Mouse (Mus musculus) CH12.LX (cell line): ENCODE data around the gene Spop. TPM values are rescaled to one million over a fixed set of nuclear protein-coding genes. Genes with fewer than 3 reads are reported as not detected.

Experiments
- DNase-seq: peaks from one replicate; pipeline ENCODE4 v3.0.0-alpha.2; 2013; ENCODE audit errors: extremely low read depth
- H3K27ac ChIP-seq: 2 replicates; pipeline ENCODE4 v1.5.1; 2012; ENCODE audit warnings: low read depth, mild to moderate bottlenecking, control low read depth, moderate library complexity; ENCODE audit not compliant: insufficient read depth
- H3K27me3 ChIP-seq: replicated peaks from 2 replicates; pipeline ENCODE3; 2012; ENCODE audit warnings: inconsistent platforms
- H3K36me3 ChIP-seq, 2 experiments: replicated peaks in 1 of 2; 2 replicates each; pipeline versions ENCODE3 to v1.6.1; 2012; ENCODE audit warnings: inconsistent platforms in 1 of 2, low read length in 1 of 2, mild to moderate bottlenecking in 1 of 2, mixed read lengths in 1 of 2, moderate library complexity in 1 of 2; ENCODE audit not compliant: control insufficient read depth in 1 of 2, insufficient read depth in 1 of 2
- H3K4me1 ChIP-seq, 2 experiments: 2 replicates each; pipeline ENCODE4 v1.6.1; 2012; ENCODE audit warnings: inconsistent platforms in 1 of 2, moderate library complexity in 1 of 2; ENCODE audit not compliant: insufficient read depth in 2 of 2, control insufficient read depth in 1 of 2
- H3K4me2 ChIP-seq: 2 replicates; pipeline ENCODE4 v1.6.1; 2012; ENCODE audit warnings: low read depth, mild to moderate bottlenecking, control low read depth; ENCODE audit not compliant: poor library complexity, insufficient read depth, severe bottlenecking
- H3K4me3 ChIP-seq, 3 experiments: fragments of 150-350 bp in 1 of 3; sonication (generic) in 1 of 3; replicated peaks in 1 of 3; 2 replicates each; pipeline versions ENCODE3 to v1.5.1; 2011 to 2012; ENCODE audit warnings: low read depth in 2 of 3, low read length in 2 of 3, mild to moderate bottlenecking in 2 of 3, moderate library complexity in 2 of 3, control low read depth in 1 of 3, improper control_type of control experiment in 1 of 3, inconsistent platforms in 1 of 3, mixed read lengths in 1 of 3; ENCODE audit not compliant: poor library complexity in 1 of 3
- H3K79me2 ChIP-seq: replicated peaks from 2 replicates; pipeline ENCODE4 v1.6.1; 2012; ENCODE audit warnings: mild to moderate bottlenecking, moderate library complexity; ENCODE audit not compliant: control insufficient read depth, poor library complexity, insufficient read depth, severe bottlenecking; ENCODE audit errors: extremely low read depth
- H3K9ac ChIP-seq: 2 replicates; pipeline ENCODE4 v1.6.1; 2012; ENCODE audit warnings: low read depth, mild to moderate bottlenecking, control low read depth, moderate library complexity; ENCODE audit not compliant: insufficient read depth
- H3K9me3 ChIP-seq: replicated peaks from 2 replicates; pipeline ENCODE3; 2012; ENCODE audit warnings: low read length, inconsistent platforms, mixed read lengths
- BHLHE40 ChIP-seq: IDR thresholded peaks from 2 replicates; pipeline ENCODE4 v1.6.1; 2011; ENCODE audit warnings: mild to moderate bottlenecking, low read depth, low read length, improper control_type of control experiment
- CHD1 ChIP-seq: IDR thresholded peaks from 2 replicates; pipeline ENCODE4 v1.6.1; 2012; ENCODE audit warnings: low read depth, low read length, improper control_type of control experiment, inconsistent platforms
- CTCF ChIP-seq, 2 experiments: IDR thresholded peaks in 1 of 2; conservative IDR thresholded peaks in 1 of 2; 2 replicates each; pipeline ENCODE4 v1.5.1; 2011 to 2012; ENCODE audit warnings: low read depth in 2 of 2, low read length in 2 of 2, improper control_type of control experiment in 1 of 2, inconsistent platforms in 1 of 2, mild to moderate bottlenecking in 1 of 2, moderate library complexity in 1 of 2
- E2F4 ChIP-seq: IDR thresholded peaks from 2 replicates; pipeline ENCODE4 v1.6.1; 2011; ENCODE audit warnings: low read depth, low read length, improper control_type of control experiment; ENCODE audit not compliant: insufficient replicate concordance
- EP300 ChIP-seq: IDR thresholded peaks from 2 replicates; pipeline ENCODE4 v1.6.1; 2011; ENCODE audit warnings: low read length, improper control_type of control experiment
- ETS1 ChIP-seq: conservative IDR thresholded peaks from 2 replicates; pipeline ENCODE4 v1.6.1; 2012; ENCODE audit warnings: low read depth, mild to moderate bottlenecking, inconsistent platforms, low read length, improper control_type of control experiment, moderate library complexity
- IRF4 ChIP-seq: IDR thresholded peaks from 2 replicates; pipeline ENCODE4 v1.6.1; 2014; ENCODE audit warnings: low read depth, mild to moderate bottlenecking, inconsistent platforms, low read length, improper control_type of control experiment
- MAFK ChIP-seq: IDR thresholded peaks from 2 replicates; pipeline ENCODE4 v1.6.1; 2011; ENCODE audit warnings: low read length, improper control_type of control experiment; ENCODE audit not compliant: insufficient replicate concordance
- MAX ChIP-seq: IDR thresholded peaks from 2 replicates; pipeline ENCODE4 v1.6.1; 2011; ENCODE audit warnings: low read length, improper control_type of control experiment
- MAZ ChIP-seq: IDR thresholded peaks from 2 replicates; pipeline ENCODE4 v1.6.1; 2012; ENCODE audit warnings: low read depth, mild to moderate bottlenecking, inconsistent platforms, low read length, improper control_type of control experiment, moderate library complexity
- MXI1 ChIP-seq: IDR thresholded peaks from 2 replicates; pipeline ENCODE4 v1.6.1; 2011; ENCODE audit warnings: mild to moderate bottlenecking, low read depth, low read length, improper control_type of control experiment
- NELFE ChIP-seq: IDR thresholded peaks from 2 replicates; pipeline ENCODE4 v1.6.1; 2011; ENCODE audit warnings: low read depth, low read length, improper control_type of control experiment
- NRF1 ChIP-seq: IDR thresholded peaks from 2 replicates; pipeline ENCODE4 v1.6.1; 2014; ENCODE audit warnings: low read depth, mild to moderate bottlenecking, inconsistent platforms, low read length, improper control_type of control experiment, moderate library complexity
- POLR2AphosphoS2 ChIP-seq: IDR thresholded peaks from 2 replicates; pipeline ENCODE4 v1.6.1; 2011; ENCODE audit warnings: low read depth, low read length, improper control_type of control experiment
- RCOR1 ChIP-seq: conservative IDR thresholded peaks from 2 replicates; pipeline ENCODE4 v1.6.1; 2012; ENCODE audit warnings: low read depth, mild to moderate bottlenecking, inconsistent platforms, low read length, improper control_type of control experiment
- SMC3 ChIP-seq: IDR thresholded peaks from 2 replicates; pipeline ENCODE4 v1.6.1; 2011; ENCODE audit warnings: low read depth, low read length, improper control_type of control experiment
- TCF12 ChIP-seq: IDR thresholded peaks from 2 replicates; pipeline ENCODE4 v1.6.1; 2014; ENCODE audit warnings: low read depth, mild to moderate bottlenecking, inconsistent platforms, low read length, improper control_type of control experiment
- ZKSCAN1 ChIP-seq: IDR thresholded peaks from 2 replicates; pipeline ENCODE4 v1.6.1; 2012; ENCODE audit warnings: low read depth, inconsistent platforms, low read length, improper control_type of control experiment, borderline replicate concordance
- ZMIZ1 ChIP-seq: IDR thresholded peaks from 2 replicates; pipeline ENCODE4 v1.6.1; 2012; ENCODE audit warnings: low read depth, mild to moderate bottlenecking, inconsistent platforms, low read length, improper control_type of control experiment
- ZNF384 ChIP-seq: IDR thresholded peaks from 2 replicates; pipeline ENCODE4 v1.6.1; 2012; ENCODE audit warnings: low read depth, low read length, improper control_type of control experiment, inconsistent platforms
- dilution Hi-C: fragments of 300-500 bp; cut with MboI; formaldehyde crosslinking; loops from 2 replicates; pipeline ENCODE4 v1.14.3; 2020; ENCODE audit warnings: low sequenced_read_pairs; ENCODE audit not compliant: extremely low pct_unique_long_range_greater_than_20kb, extremely low pct_ligation_motif_present
- in situ Hi-C: fragments of 300-500 bp; cut with MboI; formaldehyde crosslinking; loops from 3 replicates; pipeline ENCODE4 v1.14.3; 2019; ENCODE audit warnings: low sequenced_read_pairs, low pct_ligation_motif_present, low pct_unique_long_range_greater_than_20kb, mixed read lengths
- polyA plus RNA-seq: library from polyadenylated mRNA; unstranded; fragments of >175 nt; gene quantifications from 2 replicates; pipeline ENCODE4 v1.2.1, GENCODE M21; 2012; ENCODE audit warnings: low read depth; ENCODE audit not compliant: insufficient read length
- total RNA-seq, 2 experiments: library from RNA; depleted of rRNA; stranded (reverse); fragments of 300-350 nt in 1 of 2; fragments of >200 nt in 1 of 2; gene quantifications; 2 replicates each; pipeline ENCODE4 v1.2.3; 2012 to 2014

Spop gene
- total and polyA plus RNA-seq, 3 experiments: 42.7 to 103 (median 51.9) TPM

DNA sequence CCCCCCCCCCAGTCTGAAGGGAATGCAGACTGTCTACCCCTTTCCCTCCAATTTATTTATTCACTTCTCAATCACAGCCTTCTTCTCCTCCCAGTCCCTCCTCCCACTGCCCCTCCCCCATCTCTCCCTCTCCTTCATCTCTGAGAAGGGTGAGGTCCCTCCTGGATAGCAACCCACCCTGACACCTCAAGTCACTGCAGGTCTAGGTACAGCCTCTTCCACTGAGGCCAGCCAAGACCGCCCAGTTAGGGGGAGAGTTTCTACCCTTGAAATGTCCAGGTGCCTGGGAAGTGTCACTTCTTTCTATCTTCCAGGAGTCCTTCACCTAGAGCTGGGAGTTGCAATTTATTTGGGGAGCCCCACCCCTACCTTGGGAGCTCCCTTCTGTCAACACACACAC, 98.0 kb downstream of the Spop start:
- no peak for DNase-seq
- H3K4me3 ChIP-seq: no peak overlapping the region
- no peaks in the 10 kb centered on the region for H3K9me3 ChIP-seq
- H3K9ac ChIP-seq: no peak overlapping the region
- in situ Hi-C loops: no loop called here
- no peak overlapping the region for H3K27ac ChIP-seq
- H3K79me2 ChIP-seq: no peaks in the 10 kb centered on the region
- dilution Hi-C loops: no loop called here
- no peaks in the 10 kb centered on the region for H3K36me3 ChIP-seq
- peaks cover 93% of the 10 kb centered on the region for H3K27me3 ChIP-seq
- no peak overlapping the region for H3K4me2 ChIP-seq
- H3K4me1 ChIP-seq: peaks cover 13 to 33% of the 10 kb centered on the region in 2 experiments
- no peak for TF ChIP-seq BHLHE40
- TF ChIP-seq POLR2AphosphoS2: no peak
- no peak for TF ChIP-seq MXI1
- TF ChIP-seq MAZ: no peak
- TF ChIP-seq TCF12: no peak
- TF ChIP-seq CTCF (conservative IDR thresholded peaks at IDR 0.05 in 1 of 2, IDR thresholded peaks at IDR 0.05 in 1 of 2; ENCODE audit: low read depth in 2 of 2, low read length in 2 of 2): no peak
- no peak for TF ChIP-seq E2F4
- TF ChIP-seq NRF1: no peak
- no peak for TF ChIP-seq EP300
- TF ChIP-seq ETS1: no peak
- no peak for TF ChIP-seq ZKSCAN1
- TF ChIP-seq NELFE: no peak
- TF ChIP-seq ZMIZ1: no peak
- TF ChIP-seq MAX: no peak
- no peak for TF ChIP-seq MAFK
- no peak for TF ChIP-seq RCOR1
- no peak for TF ChIP-seq IRF4

DNA sequence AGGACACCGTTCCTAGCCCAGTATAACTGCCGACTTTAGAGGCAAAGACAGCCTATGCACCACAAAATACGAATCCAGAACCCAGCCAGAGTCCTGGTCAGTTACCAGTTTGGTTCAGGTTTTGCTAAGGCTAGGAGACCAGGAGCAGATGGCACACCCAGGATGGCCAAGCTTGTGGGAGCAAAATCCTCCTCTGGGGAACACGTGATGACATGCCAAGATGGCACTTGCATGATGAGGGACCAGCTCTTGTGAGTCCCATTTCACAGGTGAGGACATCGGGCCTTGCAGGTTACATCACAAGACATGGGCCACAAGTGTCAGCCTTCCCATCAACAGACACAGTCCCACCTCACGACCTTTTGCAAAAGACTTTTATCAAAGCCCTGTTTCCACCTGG, 98.5 kb downstream of the Spop start:
- dilution Hi-C loops (no loop called here), in situ Hi-C loops (no loop called here)
- TF ChIP-seq MAZ (no peak), CHD1 (no peak), ZKSCAN1 (no peak), ZNF384 (no peak), SMC3 (no peak), POLR2AphosphoS2 (no peak), MXI1 (no peak)
- peaks cover 93% of the 10 kb centered on the region for H3K27me3 ChIP-seq
- no peaks in the 10 kb centered on the region for H3K9me3 ChIP-seq
- peaks cover 13 to 29% of the 10 kb centered on the region in 2 experiments for H3K4me1 ChIP-seq
- H3K4me2 ChIP-seq: no peak overlapping the region
- no peaks in the 10 kb centered on the region for H3K36me3 ChIP-seq
- no peak overlapping the region for H3K4me3 ChIP-seq
- no peak overlapping the region for H3K9ac ChIP-seq
- H3K27ac ChIP-seq: no peak overlapping the region
- no peak for DNase-seq
- H3K79me2 ChIP-seq: no peaks in the 10 kb centered on the region
